Mouse (Mus musculus) kidney, adult 2 months (tissue): Measurements from ENCODE around the gene Acad10. TPM values are rescaled to one million over a fixed set of nuclear protein-coding genes. Genes with fewer than 3 reads are reported as not detected.
"Not testable (repeated sequence)": the region's sequence is repeated elsewhere in the genome, so short reads cannot be mapped to it uniquely, and the experiment has no call there.

Experiments used
- DNase-seq: peaks from one replicate; pipeline ENCODE4 v3.0.0; 2021
- H3K27ac ChIP-seq: fragments of 200-500 bp; 2 replicates; pipeline ENCODE4 v1.5.1; 2012; ENCODE audit warnings: low read depth, low read length, control low read depth, inconsistent platforms; ENCODE audit not compliant: insufficient read depth
- H3K27me3 ChIP-seq: fragments of 200-500 bp; replicated peaks from 2 replicates; pipeline ENCODE4 v1.6.1; 2012; ENCODE audit warnings: mild to moderate bottlenecking, moderate library complexity, low read length, inconsistent platforms; ENCODE audit not compliant: control insufficient read depth, insufficient read depth
- H3K36me3 ChIP-seq: fragments of 200-500 bp; 2 replicates; pipeline ENCODE4 v1.6.1; 2012; ENCODE audit warnings: mild to moderate bottlenecking, moderate library complexity, low read length, inconsistent platforms; ENCODE audit not compliant: control insufficient read depth, insufficient read depth
- H3K4me1 ChIP-seq: fragments of 200-500 bp; 2 replicates; pipeline ENCODE4 v1.6.1; 2011; ENCODE audit warnings: low read length; ENCODE audit not compliant: control insufficient read depth, insufficient read depth
- H3K4me3 ChIP-seq: fragments of 200-500 bp; 2 replicates; pipeline ENCODE4 v1.5.1; 2011; ENCODE audit warnings: mild to moderate bottlenecking, low read depth, low read length, control low read depth; ENCODE audit not compliant: insufficient read depth
- CTCF ChIP-seq: fragments of 200-500 bp; conservative IDR thresholded peaks from 2 replicates; pipeline ENCODE4 v1.5.1; 2011; ENCODE audit warnings: low read depth, mild to moderate bottlenecking, control low read depth, low read length, moderate library complexity, mixed read lengths; ENCODE audit not compliant: insufficient read depth, insufficient read length
- POLR2A ChIP-seq: fragments of 200-500 bp; IDR thresholded peaks from one replicate; pipeline ENCODE4 v1.6.1; 2011; ENCODE audit warnings: low read depth, low read length, control low read depth
- WGBS: fragments of 180-500 bp; shearing (Covaris S2); methylation state at CpG from one replicate; pipeline ENCODE4 v1.1.7; 2018; 5-methylcytosine and 5-hydroxymethylcytosine counted together
- polyA plus RNA-seq: library from polyadenylated mRNA; depleted of rRNA; stranded (reverse); fragments of >200 nt; gene quantifications from 2 replicates; pipeline ENCODE4 v1.2.3, GENCODE M21; 2012

The Acad10 gene
- polyA plus RNA-seq, 1 experiment: 55.9 TPM

- 59% methylated on average over 3 of the region's 3 CpGs for WGBS
- no peak overlapping the region for H3K27ac ChIP-seq
- H3K4me1 ChIP-seq: no peaks in the 10 kb centered on the region
- no peaks in the 10 kb centered on the region for H3K27me3 ChIP-seq
- TF ChIP-seq POLR2A (no peak), CTCF (no peak)
- no peak overlapping the region for H3K4me3 ChIP-seq
- DNase-seq: no peak
- no peaks in the 10 kb centered on the region for H3K36me3 ChIP-seq
Observed at GRCm38 (mm10) chr5:121632804-121633203, 27.5 kb downstream of the Acad10 start.

GRCm38 (mm10) chr5:121631106-121631647 lies 29.1 kb downstream of the Acad10 start:
- H3K27ac ChIP-seq, H3K36me3 ChIP-seq, H3K4me1 ChIP-seq, H3K27me3 ChIP-seq, H3K4me3 ChIP-seq: not testable (repeated sequence)
- 66% methylated on average over 9 of the region's 9 CpGs for WGBS
- DNase-seq: peak; percentile 37

- no peak for TF ChIP-seq POLR2A
- TF ChIP-seq CTCF: peak; percentile 89
- H3K4me3 ChIP-seq: no peak overlapping the region
- H3K27ac ChIP-seq: no peak overlapping the region
- 3% methylated on average over 1 of the region's 1 CpGs for WGBS
- H3K36me3 ChIP-seq: no peaks in the 10 kb centered on the region
- no peaks in the 10 kb centered on the region for H3K4me1 ChIP-seq
- H3K27me3 ChIP-seq: no peaks in the 10 kb centered on the region
- DNase-seq: peak; percentile 78
Observed at GRCm38 (mm10) chr5:121627871-121628270, 32.4 kb downstream of the Acad10 start.

- peaks cover 6% of the 10 kb centered on the region; the same call in 1 of the 2 replicates for H3K4me1 ChIP-seq
- DNase-seq: no peak
- no peak overlapping the region for H3K27ac ChIP-seq
- H3K4me3 ChIP-seq: no peak overlapping the region
- 89% methylated on average over 3 of the region's 3 CpGs for WGBS
- no peaks in the 10 kb centered on the region for H3K27me3 ChIP-seq
- no peaks in the 10 kb centered on the region for H3K36me3 ChIP-seq
- TF ChIP-seq CTCF (no peak), POLR2A (no peak)
Observed at GRCm38 (mm10) chr5:121623241-121623640, 37.1 kb downstream of the Acad10 start.

- no peak for TF ChIP-seq POLR2A
- TF ChIP-seq CTCF: no peak
- Histone ChIP-seq H3K27ac (no peak overlapping the region), H3K4me1 (peaks cover 9% of the 10 kb centered on the region; the same call in 1 of the 2 replicates), H3K36me3 (no peaks in the 10 kb centered on the region), H3K27me3 (no peaks in the 10 kb centered on the region), H3K4me3 (no peak overlapping the region)
- WGBS: 91% methylated on average over 5 of the region's 5 CpGs
- no peak for DNase-seq
Observed at GRCm38 (mm10) chr5:121621102-121621501, 39.2 kb downstream of the Acad10 start.

GRCm38 (mm10) chr5:121618592-121619513 lies 41.5 kb downstream of the Acad10 start, which contains the start of gene Acad12:
Acad12 (minus strand) TSS chr5:121618938.
- H3K4me3 ChIP-seq: peak within 1 kb of the TSS; percentile 76
- no peaks in the 10 kb centered on the region for H3K36me3 ChIP-seq
- H3K27me3 ChIP-seq: no peaks in the 10 kb centered on the region
- DNase-seq: peak; percentile 92
- TF ChIP-seq CTCF: no peak
- TF ChIP-seq POLR2A: peak; percentile 92
- WGBS: under 1% methylated on average over 53 of the region's 58 CpGs
- H3K27ac ChIP-seq: peak within 1 kb of the TSS; percentile 98
- H3K4me1 ChIP-seq: peaks cover 9% of the 10 kb centered on the region; the same call in 1 of the 2 replicates

- peak overlapping the region; percentile 54; the same call in 1 of the 2 replicates for H3K27ac ChIP-seq
- not testable (repeated sequence) for H3K36me3 ChIP-seq, H3K4me3 ChIP-seq, H3K4me1 ChIP-seq, H3K27me3 ChIP-seq
- WGBS: 64% methylated on average over 3 of the region's 3 CpGs
- peak; percentile 47 for DNase-seq
Observed at GRCm38 (mm10) chr5:121614921-121615320, 45.4 kb downstream of the Acad10 start.
